Mouse (Mus musculus) spleen, adult 2 months (tissue): ENCODE measurements at regions not wholly inside any gene's neighbourhood (a gene's known extent, or its start where the extent isn't known, plus 50 kb on each side); places are given as distances from the start of the nearest gene placed in this dataset.

Experiments
- DNase-seq, 2 experiments: peaks; one replicate each; pipeline versions ENCODE4 v3.0.0 to v3.0.0-alpha.2; 2012 to 2021; ENCODE audit warnings: low spot score in 2 of 2, low read depth in 1 of 2
- H3K27ac ChIP-seq: fragments of 200-500 bp; 2 replicates; pipeline ENCODE4 v1.5.1; 2012; ENCODE audit warnings: low read length, inconsistent platforms; ENCODE audit not compliant: insufficient read depth
- H3K27me3 ChIP-seq: fragments of 200-500 bp; 2 replicates; pipeline ENCODE4 v1.6.1; 2012; ENCODE audit warnings: mild to moderate bottlenecking, moderate library complexity, low read length, inconsistent platforms; ENCODE audit not compliant: control insufficient read depth, insufficient read depth
- H3K36me3 ChIP-seq: fragments of 200-500 bp; 2 replicates; pipeline ENCODE4 v1.6.1; 2012; ENCODE audit warnings: mild to moderate bottlenecking, low read length, inconsistent platforms; ENCODE audit not compliant: control insufficient read depth, insufficient read depth
- H3K4me1 ChIP-seq: fragments of 200-500 bp; 2 replicates; pipeline ENCODE4 v1.6.1; 2011; ENCODE audit warnings: inconsistent platforms; ENCODE audit not compliant: control insufficient read depth, insufficient read depth, insufficient read length
- H3K4me3 ChIP-seq: fragments of 200-500 bp; 2 replicates; pipeline ENCODE4 v1.5.1; 2011; ENCODE audit warnings: mild to moderate bottlenecking, inconsistent platforms; ENCODE audit not compliant: insufficient read depth, insufficient read length; ENCODE audit errors: extremely low read depth
- CTCF ChIP-seq: fragments of 200-500 bp; IDR thresholded peaks from 2 replicates; pipeline ENCODE4 v1.5.1; 2011; ENCODE audit warnings: mild to moderate bottlenecking, inconsistent platforms; ENCODE audit not compliant: insufficient read depth, insufficient read length, insufficient replicate concordance; ENCODE audit errors: extremely low read depth
- POLR2A ChIP-seq: fragments of 200-500 bp; IDR thresholded peaks from 2 replicates; pipeline ENCODE4 v1.6.1; 2011; ENCODE audit warnings: low read depth, low read length, inconsistent platforms
- WGBS: fragments of 180-500 bp; shearing (Covaris S2); methylation state at CpG from one replicate; pipeline ENCODE4 v1.1.7; 2018; 5-methylcytosine and 5-hydroxymethylcytosine counted together

GRCm38 (mm10) chr3:120898258-120898657, 273.2 kb downstream of the Rwdd3 start:
- H3K4me3 ChIP-seq: no peak overlapping the region
- H3K27me3 ChIP-seq: no peaks in the 10 kb centered on the region
- H3K36me3 ChIP-seq: no peaks in the 10 kb centered on the region
- no peak for TF ChIP-seq CTCF
- no peak for TF ChIP-seq POLR2A
- no peak for DNase-seq
- no peaks in the 10 kb centered on the region for H3K4me1 ChIP-seq
- H3K27ac ChIP-seq: no peak overlapping the region
- WGBS: 89% methylated on average over 9 of the region's 9 CpGs

- Histone ChIP-seq H3K4me3 (no peak overlapping the region), H3K27me3 (no peaks in the 10 kb centered on the region), H3K36me3 (no peaks in the 10 kb centered on the region), H3K27ac (no peak overlapping the region), H3K4me1 (no peaks in the 10 kb centered on the region)
- no peak for DNase-seq
- 93% methylated on average over 9 of the region's 9 CpGs for WGBS
- no peak for TF ChIP-seq POLR2A
- TF ChIP-seq CTCF: no peak
Measured at GRCm38 (mm10) chr3:120897758-120898157, 273.7 kb downstream of the Rwdd3 start.

GRCm38 (mm10) chr3:120897221-120897620, 274.3 kb downstream of the Rwdd3 start:
- TF ChIP-seq POLR2A: no peak
- no peak for TF ChIP-seq CTCF
- H3K4me3 ChIP-seq: no peak overlapping the region
- WGBS: 91% methylated on average over 12 of the region's 12 CpGs
- H3K36me3 ChIP-seq: no peaks in the 10 kb centered on the region
- no peaks in the 10 kb centered on the region for H3K4me1 ChIP-seq
- H3K27me3 ChIP-seq: no peaks in the 10 kb centered on the region
- H3K27ac ChIP-seq: no peak overlapping the region
- no peak for DNase-seq

- no peak for DNase-seq
- Histone ChIP-seq H3K36me3 (no peaks in the 10 kb centered on the region), H3K4me1 (no peaks in the 10 kb centered on the region), H3K4me3 (no peak overlapping the region), H3K27ac (no peak overlapping the region), H3K27me3 (no peaks in the 10 kb centered on the region)
- no peak for TF ChIP-seq CTCF
- 56% methylated on average over 20 of the region's 20 CpGs for WGBS
Measured at GRCm38 (mm10) chr3:120886063-120886841, 285.2 kb downstream of the Rwdd3 start.

GRCm38 (mm10) chr3:120885401-120885800, 286.1 kb downstream of the Rwdd3 start:
- no peaks in the 10 kb centered on the region for H3K36me3 ChIP-seq
- no peaks in the 10 kb centered on the region for H3K27me3 ChIP-seq
- no peaks in the 10 kb centered on the region for H3K4me1 ChIP-seq
- TF ChIP-seq POLR2A (no peak), CTCF (no peak)
- no peak overlapping the region for H3K4me3 ChIP-seq
- WGBS: 93% methylated on average over 5 of the region's 5 CpGs
- no peak for DNase-seq
- no peak overlapping the region for H3K27ac ChIP-seq

- H3K4me1 ChIP-seq: no peaks in the 10 kb centered on the region
- TF ChIP-seq CTCF (no peak), POLR2A (no peak)
- no peaks in the 10 kb centered on the region for H3K27me3 ChIP-seq
- no peak overlapping the region for H3K27ac ChIP-seq
- DNase-seq: no peak
- no peaks in the 10 kb centered on the region for H3K36me3 ChIP-seq
- 92% methylated on average over 10 of the region's 10 CpGs for WGBS
- H3K4me3 ChIP-seq: no peak overlapping the region
Measured at GRCm38 (mm10) chr3:120884189-120884588, 287.3 kb downstream of the Rwdd3 start.

- 72% methylated on average over 5 of the region's 5 CpGs for WGBS
- no peak overlapping the region for H3K4me3 ChIP-seq
- no peaks in the 10 kb centered on the region for H3K27me3 ChIP-seq
- H3K36me3 ChIP-seq: no peaks in the 10 kb centered on the region
- H3K4me1 ChIP-seq: no peaks in the 10 kb centered on the region
- no peak for TF ChIP-seq CTCF
- TF ChIP-seq POLR2A: no peak
- H3K27ac ChIP-seq: no peak overlapping the region
- DNase-seq: no peak
Measured at GRCm38 (mm10) chr3:120883650-120884049, 287.8 kb downstream of the Rwdd3 start.
